Mouse (Mus musculus): ENCODE results near the gene Cdc26.

The Cdc26 gene

GRCm38 (mm10) chr4:62366291-62366690 lies 42.2 kb downstream of the Cdc26 start:
- intact Hi-C loops (cut with DNase I): no loop called here

- intact Hi-C loops (cut with DNase I): loop anchor here (5.0 kb wide), 1 partner anchor 43 kb away; the partner anchor contains the start of genes Cdc26 and Prpf4
These were observed 44.1 kb downstream of the Cdc26 start for GRCm38 (mm10) chr4:62364299-62364698.

GRCm38 (mm10) chr4:62362437-62362836 lies 46.0 kb downstream of the Cdc26 start:
- intact Hi-C loops (cut with DNase I): loop anchor here (5.0 kb wide), 1 partner anchor 45 kb away; the partner anchor contains the start of genes Cdc26 and Prpf4

GRCm38 (mm10) chr4:62361997-62362396 lies 46.4 kb downstream of the Cdc26 start:
- intact Hi-C loops (cut with DNase I): loop anchor here (5.0 kb wide), 1 partner anchor 45 kb away; the partner anchor contains the start of genes Cdc26 and Prpf4

- intact Hi-C loops (cut with DNase I): loop anchor here (5.0 kb wide), 1 partner anchor 46 kb away; the partner anchor contains the start of genes Cdc26 and Prpf4
These were observed 46.9 kb downstream of the Cdc26 start for GRCm38 (mm10) chr4:62361571-62361970.

GRCm38 (mm10) chr4:62360805-62361455 lies 47.5 kb downstream of the Cdc26 start:
- intact Hi-C loops (cut with DNase I): loop anchor here (5.0 kb wide), 1 partner anchor 46 kb away; the partner anchor contains the start of genes Cdc26 and Prpf4

- intact Hi-C loops (cut with DNase I): loop anchor here (5.0 kb wide), 1 partner anchor 47 kb away; the partner anchor contains the start of genes Cdc26 and Prpf4
These were observed 48.2 kb downstream of the Cdc26 start, which contains the start of the genes Fkbp15 and Slc31a1 for GRCm38 (mm10) chr4:62360088-62360804. TSS of gene Fkbp15 (minus strand) at chr4:62360548. TSS of gene Slc31a1 (plus strand) at chr4:62360727.

GRCm38 (mm10) chr4:62359256-62359775 lies 49.1 kb downstream of the Cdc26 start:
- intact Hi-C loops (cut with DNase I): no loop called here

GRCm38 (mm10) chr4:62357631-62358148 lies 50.8 kb downstream of the Cdc26 start:
- intact Hi-C loops (cut with DNase I): no loop called here

GRCm38 (mm10) chr4:62349371-62349770 lies 59.1 kb downstream of the Cdc26 start:
- intact Hi-C loops (cut with DNase I): no loop called here

- intact Hi-C loops (cut with DNase I): no loop called here
These were observed 60.1 kb downstream of the Cdc26 start for GRCm38 (mm10) chr4:62348329-62348705.

- intact Hi-C loops (cut with DNase I): no loop called here
These were observed 60.7 kb downstream of the Cdc26 start for GRCm38 (mm10) chr4:62347605-62348328.

GRCm38 (mm10) chr4:62345827-62346226 lies 62.6 kb downstream of the Cdc26 start:
- intact Hi-C loops (cut with DNase I): no loop called here

- intact Hi-C loops (cut with DNase I): no loop called here
These were observed 64.4 kb downstream of the Cdc26 start for GRCm38 (mm10) chr4:62344000-62344399.

GRCm38 (mm10) chr4:62338536-62338935 lies 69.9 kb downstream of the Cdc26 start:
- intact Hi-C loops (cut with DNase I): no loop called here

All from adrenal gland (tissue).